Mouse (Mus musculus): ENCODE measurements around the gene Gm7030. TPM values are rescaled to one million over a fixed set of nuclear protein-coding genes. Genes with fewer than 3 reads are reported as not detected.

Gene Gm7030
- polyA plus RNA-seq, 1 experiment from 2014 or later, result not detected

Other genes with a start within 250 kb of the Gm7030 start
- gene Dhx16, start 249.6 kb downstream of the Gm7030 start, polyA plus RNA-seq (2015; fragmentation: Nextera tagmentation; extraction: Ambion mirVana), result 35.2 and 40.3 TPM in 2 replicates
- 14.3 and 15.1 TPM in 2 replicates for gene 2310061I04Rik, start 232.0 kb downstream of the Gm7030 start, polyA plus RNA-seq (2015; fragmentation: Nextera tagmentation; extraction: Ambion mirVana)
- gene Atat1, start 219.3 kb downstream of the Gm7030 start, polyA plus RNA-seq (2015; fragmentation: Nextera tagmentation; extraction: Ambion mirVana), result 9.3 and 9.9 TPM in 2 replicates
- 105 and 106 TPM in 2 replicates for gene Mrps18b, start 213.0 kb downstream of the Gm7030 start, polyA plus RNA-seq (2015; fragmentation: Nextera tagmentation; extraction: Ambion mirVana)
- 19.4 and 27.5 TPM in 2 replicates for gene Ppp1r10, start 213.0 kb downstream of the Gm7030 start, polyA plus RNA-seq (2015; fragmentation: Nextera tagmentation; extraction: Ambion mirVana)
- 81.3 and 110 TPM in 2 replicates for gene Abcf1, start 159.7 kb downstream of the Gm7030 start, polyA plus RNA-seq (2015; fragmentation: Nextera tagmentation; extraction: Ambion mirVana)
- gene Gnl1, start 149.6 kb downstream of the Gm7030 start, polyA plus RNA-seq (2015; fragmentation: Nextera tagmentation; extraction: Ambion mirVana), result 14.6 and 15.2 TPM in 2 replicates
- 8.3 and 8.7 TPM in 2 replicates for gene Prr3, start 149.2 kb downstream of the Gm7030 start, polyA plus RNA-seq (2015; fragmentation: Nextera tagmentation; extraction: Ambion mirVana)
- gene H2-T24, start 108.9 kb downstream of the Gm7030 start, polyA plus RNA-seq (2015; fragmentation: Nextera tagmentation; extraction: Ambion mirVana), result 5.2 and 5.7 TPM in 2 replicates
- 23.1 and 24.0 TPM in 2 replicates for gene H2-T23, start 96.6 kb downstream of the Gm7030 start, polyA plus RNA-seq (2015; fragmentation: Nextera tagmentation; extraction: Ambion mirVana)
- 9.2 and 9.4 TPM in 2 replicates for gene H2-T22, start 86.7 kb downstream of the Gm7030 start, polyA plus RNA-seq (2015; fragmentation: Nextera tagmentation; extraction: Ambion mirVana)
- gene Gm6034, start 86.5 kb downstream of the Gm7030 start, polyA plus RNA-seq (2015; fragmentation: Nextera tagmentation; extraction: Ambion mirVana), result not detected in 2 replicates
- gene Gm11127, start 71.1 kb downstream of the Gm7030 start, polyA plus RNA-seq (2015; fragmentation: Nextera tagmentation; extraction: Ambion mirVana), result 0.08 TPM in 1 of 2 replicates, not detected in the other
- not detected in 2 replicates for gene Gm19684, start 7.7 kb downstream of the Gm7030 start, polyA plus RNA-seq (2015; fragmentation: Nextera tagmentation; extraction: Ambion mirVana)
- not detected in 2 replicates for gene Gm8909, start 39.1 kb upstream of the Gm7030 start, polyA plus RNA-seq (2015; fragmentation: Nextera tagmentation; extraction: Ambion mirVana)
- not detected in 2 replicates for gene H2-T3, start 60.9 kb upstream of the Gm7030 start, polyA plus RNA-seq (2015; fragmentation: Nextera tagmentation; extraction: Ambion mirVana)
- gene Rpp21, start 128.6 kb upstream of the Gm7030 start, polyA plus RNA-seq (2015; fragmentation: Nextera tagmentation; extraction: Ambion mirVana), result 60.0 and 75.1 TPM in 2 replicates
- gene Trim39, start 142.8 kb upstream of the Gm7030 start, polyA plus RNA-seq (2015; fragmentation: Nextera tagmentation; extraction: Ambion mirVana), result 6.1 and 6.7 TPM in 2 replicates
- not detected in 2 replicates for gene H2-M10.2, start 157.1 kb upstream of the Gm7030 start, polyA plus RNA-seq (2015; fragmentation: Nextera tagmentation; extraction: Ambion mirVana)
- gene H2-M10.1, start 196.7 kb upstream of the Gm7030 start, polyA plus RNA-seq (2015; fragmentation: Nextera tagmentation; extraction: Ambion mirVana), result not detected in 2 replicates
- not detected in 2 replicates for gene H2-M10.3, start 239.0 kb upstream of the Gm7030 start, polyA plus RNA-seq (2015; fragmentation: Nextera tagmentation; extraction: Ambion mirVana)

All from liver, embryonic 13.5 days (tissue).